Mouse (Mus musculus) heart, adult 2 months (tissue): ENCODE results near the gene Nfatc3. TPM values are rescaled to one million over a fixed set of nuclear protein-coding genes. Genes with fewer than 3 reads are reported as not detected.

Source experiments
- DNase-seq, 2 experiments: peaks; one replicate each; pipeline ENCODE4 v3.0.0; 2021
- H3K27ac ChIP-seq: fragments of 200-600 bp; 2 replicates; pipeline ENCODE4 v1.8.1; 2022
- H3K27me3 ChIP-seq: fragments of 200-500 bp; 2 replicates; pipeline ENCODE4 v1.6.1; 2012; ENCODE audit warnings: mild to moderate bottlenecking, low read length, inconsistent platforms, mixed read lengths; ENCODE audit not compliant: control insufficient read depth, insufficient read depth
- H3K36me3 ChIP-seq: fragments of 200-500 bp; 2 replicates; pipeline ENCODE4 v1.6.1; 2012; ENCODE audit warnings: low read length, inconsistent platforms; ENCODE audit not compliant: control insufficient read depth, insufficient read depth
- H3K4me1 ChIP-seq: fragments of 200-500 bp; 2 replicates; pipeline ENCODE4 v1.6.1; 2011; ENCODE audit warnings: low read length; ENCODE audit not compliant: control insufficient read depth, insufficient read depth
- H3K4me3 ChIP-seq: fragments of 200-600 bp; 2 replicates; pipeline ENCODE4 v1.8.1; 2022
- H3K79me2 ChIP-seq: fragments of 200-500 bp; replicated peaks from 2 replicates; pipeline ENCODE4 v1.6.1; 2012; ENCODE audit warnings: mild to moderate bottlenecking, inconsistent platforms, low read length, moderate library complexity, mixed read lengths; ENCODE audit not compliant: control insufficient read depth, insufficient read depth
- H3K9ac ChIP-seq: fragments of 200-500 bp; 2 replicates; pipeline ENCODE4 v1.6.1; 2012; ENCODE audit warnings: low read depth, mild to moderate bottlenecking, control low read depth, inconsistent platforms, low read length, mixed read lengths
- CTCF ChIP-seq: fragments of 200-600 bp; IDR thresholded peaks from 2 replicates; pipeline ENCODE4 v1.8.1; 2022; ENCODE audit warnings: antibody characterized with exemption, mild to moderate bottlenecking, moderate library complexity
- EP300 ChIP-seq: fragments of 200-500 bp; IDR thresholded peaks from 2 replicates; pipeline ENCODE4 v1.6.1; 2011; ENCODE audit warnings: low read depth, low read length, control low read depth; ENCODE audit not compliant: insufficient read depth
- POLR2A ChIP-seq: fragments of 200-500 bp; IDR thresholded peaks from 2 replicates; pipeline ENCODE4 v1.6.1; 2011; ENCODE audit warnings: mild to moderate bottlenecking, low read depth, low read length, control low read depth; ENCODE audit not compliant: insufficient read depth
- WGBS: fragments of 180-500 bp; shearing (Covaris S2); methylation state at CpG from one replicate; pipeline ENCODE4 v1.1.7; 2018; 5-methylcytosine and 5-hydroxymethylcytosine counted together
- intact Hi-C: fragments of 180-260 bp; cut with DNase I; formaldehyde crosslinking; loops from one replicate; pipeline ENCODE4 v1.15.1; 2025
- polyA plus RNA-seq: library from polyadenylated mRNA; depleted of rRNA; stranded (reverse); fragments of >200 nt; gene quantifications from 2 replicates; pipeline ENCODE4 v1.2.3, GENCODE M21; 2012
- total RNA-seq, 2 experiments: library from RNA; stranded (reverse); gene quantifications; 2 replicates each; pipeline ENCODE4 v1.2.3; 2021

Gene Nfatc3
- total and polyA plus RNA-seq, 3 experiments, result 12.2 to 19.2 (median 18.9) TPM

- Histone ChIP-seq H3K27ac (no peak overlapping the region; the same call in 1 of the 2 replicates), H3K4me1 (peaks cover 7% of the 10 kb centered on the region), H3K27me3 (no peaks in the 10 kb centered on the region), H3K4me3 (no peak overlapping the region), H3K36me3 (no peaks in the 10 kb centered on the region; the same call in 1 of the 2 replicates), H3K9ac (no peak overlapping the region), H3K79me2 (no peaks in the 10 kb centered on the region)
- intact Hi-C loops, result no loop called here
- 65% methylated on average over 2 of the region's 2 CpGs for WGBS
- TF ChIP-seq EP300 (no peak), CTCF (no peak), POLR2A (no peak)
- no peak for DNase-seq
Measured at GRCm38 (mm10) chr8:106043055-106043454, 15.6 kb upstream of the Nfatc3 start.

GRCm38 (mm10) chr8:106044151-106044550 lies 14.5 kb upstream of the Nfatc3 start:
- no peak overlapping the region for H3K9ac ChIP-seq

GRCm38 (mm10) chr8:106046872-106047559 lies 11.6 kb upstream of the Nfatc3 start:
- H3K4me1 ChIP-seq, result peaks cover 7% of the 10 kb centered on the region
- H3K79me2 ChIP-seq, result no peaks in the 10 kb centered on the region
- WGBS, result 81% methylated on average over 11 of the region's 11 CpGs
- H3K27ac ChIP-seq, result peak overlapping the region; percentile 21
- H3K4me3 ChIP-seq, result no peak overlapping the region
- TF ChIP-seq EP300, result no peak
- no peak for TF ChIP-seq POLR2A
- TF ChIP-seq CTCF, result no peak
- no peak overlapping the region for H3K9ac ChIP-seq
- intact Hi-C loops, result no loop called here
- H3K36me3 ChIP-seq, result no peaks in the 10 kb centered on the region; the same call in 1 of the 2 replicates
- H3K27me3 ChIP-seq, result no peaks in the 10 kb centered on the region
- DNase-seq, result peak in 1 of 2 experiments; percentile 27

More at GRCm38 (mm10) chr8:106044151-106044550, 14.5 kb upstream of the Nfatc3 start:
- Histone ChIP-seq H3K4me3 (no peak overlapping the region), H3K36me3 (no peaks in the 10 kb centered on the region; the same call in 1 of the 2 replicates), H3K27me3 (no peaks in the 10 kb centered on the region), H3K79me2 (no peaks in the 10 kb centered on the region), H3K4me1 (peaks cover 7% of the 10 kb centered on the region), H3K27ac (peak overlapping the region; percentile 28; the same call in 1 of the 2 replicates)
- intact Hi-C loops, result no loop called here
- peak; percentile 60 to 67 for DNase-seq
- 37% methylated on average over 3 of the region's 3 CpGs for WGBS
- TF ChIP-seq POLR2A (no peak), CTCF (0 out of 2 replicates have a peak, but pooled peaks have one; percentile 4), EP300 (peak; percentile 68; the same call in 1 of the 2 replicates)

- no peak overlapping the region for H3K9ac ChIP-seq
- no peaks in the 10 kb centered on the region for H3K27me3 ChIP-seq
- DNase-seq, result no peak
- intact Hi-C loops, result no loop called here
- no peaks in the 10 kb centered on the region for H3K79me2 ChIP-seq
- H3K36me3 ChIP-seq, result no peaks in the 10 kb centered on the region; the same call in 1 of the 2 replicates
- no peak overlapping the region for H3K4me3 ChIP-seq
- peaks cover 7% of the 10 kb centered on the region for H3K4me1 ChIP-seq
- no peak overlapping the region for H3K27ac ChIP-seq
- WGBS, result 84% methylated on average over 5 of the region's 5 CpGs
- no peak for TF ChIP-seq POLR2A
- TF ChIP-seq EP300, result no peak
- no peak for TF ChIP-seq CTCF
Measured at GRCm38 (mm10) chr8:106047854-106048630, 10.6 kb upstream of the Nfatc3 start.

GRCm38 (mm10) chr8:106049840-106050239 lies 8.8 kb upstream of the Nfatc3 start:
- 92% methylated on average over 6 of the region's 6 CpGs for WGBS
- no peak for DNase-seq
- TF ChIP-seq POLR2A, result no peak
- no peak for TF ChIP-seq CTCF
- no peak for TF ChIP-seq EP300
- Histone ChIP-seq H3K79me2 (no peaks in the 10 kb centered on the region), H3K9ac (no peak overlapping the region), H3K27me3 (no peaks in the 10 kb centered on the region), H3K4me1 (peaks cover 4% of the 10 kb centered on the region), H3K36me3 (no peaks in the 10 kb centered on the region), H3K4me3 (no peak overlapping the region), H3K27ac (no peak overlapping the region)
- intact Hi-C loops, result no loop called here
